Mouse (Mus musculus) embryonic facial prominence, embryonic 15.5 days (tissue): ENCODE results near the gene Srl. TPM values are rescaled to one million over a fixed set of nuclear protein-coding genes. Genes with fewer than 3 reads are reported as not detected.
A peak's percentile ranks its signal among the peaks of the same experiment; 100 is the strongest.

Experiments
- ATAC-seq: fragments of 200-750 bp; cut with Nextera tagmentation; 2 replicates; pipeline ENCODE4 v1.8.0; 2017; ENCODE audit warnings: low read depth, moderate TSS enrichment; ENCODE audit not compliant: insufficient number of reproducible peaks, low FRiP score, low TSS enrichment
- H3K27ac ChIP-seq: fragments of 300-500 bp; sonication (generic); replicated peaks from 2 replicates; pipeline ENCODE4 v1.5.1; 2015; ENCODE audit warnings: mild to moderate bottlenecking, inconsistent platforms
- H3K27me3 ChIP-seq: fragments of 300-500 bp; sonication (generic); 2 replicates; pipeline ENCODE4 v1.6.1; 2015; ENCODE audit warnings: inconsistent platforms
- H3K36me3 ChIP-seq: fragments of 300-500 bp; sonication (generic); 2 replicates; pipeline ENCODE4 v1.6.1; 2015; ENCODE audit warnings: mild to moderate bottlenecking, inconsistent platforms
- H3K4me1 ChIP-seq: fragments of 300-500 bp; sonication (generic); 2 replicates; pipeline ENCODE4 v1.6.1; 2015; ENCODE audit warnings: inconsistent platforms
- H3K4me2 ChIP-seq: fragments of 300-500 bp; sonication (generic); replicated peaks from 2 replicates; pipeline ENCODE4 v1.6.1; 2015; ENCODE audit warnings: mild to moderate bottlenecking, inconsistent platforms
- H3K4me3 ChIP-seq: fragments of 300-500 bp; sonication (generic); replicated peaks from 2 replicates; pipeline ENCODE4 v1.5.1; 2015; ENCODE audit warnings: mild to moderate bottlenecking, inconsistent platforms
- H3K9ac ChIP-seq: fragments of 300-500 bp; sonication (generic); 2 replicates; pipeline ENCODE4 v1.6.1; 2015; ENCODE audit warnings: inconsistent platforms
- H3K9me3 ChIP-seq: fragments of 300-500 bp; sonication (generic); replicated peaks from 2 replicates; pipeline ENCODE4 v1.6.1; 2016; ENCODE audit warnings: inconsistent platforms
- WGBS: fragments of 180-500 bp; shearing (Covaris S2); methylation state at CpG from one replicate; pipeline ENCODE4 v1.1.7; 2015; 5-methylcytosine and 5-hydroxymethylcytosine counted together
- polyA plus RNA-seq: library from polyadenylated mRNA; unstranded; fragments of >200 nt; fragmentation: Nextera tagmentation; extraction: Ambion mirVana; gene quantifications from 2 replicates; pipeline ENCODE4 v1.2.1, GENCODE M21; 2015

The Srl gene
- polyA plus RNA-seq, 1 experiment from 2014 or later: 42.1 TPM

DNA sequence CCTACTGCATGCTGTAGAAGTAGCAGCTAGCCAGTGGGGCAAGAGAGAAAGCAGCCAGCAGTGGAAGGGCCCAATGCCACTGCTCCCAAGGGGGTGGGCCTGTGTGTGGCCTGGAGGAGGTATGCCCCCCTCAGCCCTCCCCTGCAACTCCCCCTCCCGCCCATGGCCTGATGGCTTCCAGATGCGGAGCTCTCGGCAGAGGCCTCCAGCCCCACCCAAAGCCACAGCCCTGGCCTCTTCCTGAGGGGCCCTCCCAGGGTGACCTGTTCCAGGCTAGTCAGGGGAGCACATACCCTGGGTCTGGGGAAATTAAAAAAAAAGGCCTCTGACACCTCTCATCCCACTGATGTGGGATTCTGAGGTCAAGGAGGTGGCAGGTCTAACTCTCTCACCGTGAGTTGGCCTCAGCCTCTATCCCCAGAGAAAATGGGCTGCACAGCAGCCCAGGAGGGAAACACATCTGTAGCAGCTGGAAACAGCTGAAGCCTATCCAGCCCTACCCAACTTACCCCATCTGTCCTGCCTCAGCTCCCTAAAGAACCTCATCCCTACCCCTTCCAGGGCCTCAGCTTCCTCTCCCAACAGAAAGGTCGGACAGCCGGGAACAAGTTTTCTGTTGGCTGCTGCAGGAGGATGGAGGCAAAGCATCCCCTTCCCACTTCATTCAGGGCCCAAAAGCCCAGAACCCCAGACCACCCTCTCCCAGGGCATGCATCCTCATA lies 11.4 kb upstream of the Srl start:
- Histone ChIP-seq H3K4me3 (0 out of 2 replicates have a peak overlapping the region, but pooled peaks have one; percentile 1), H3K9me3 (no peaks in the 10 kb centered on the region), H3K4me2 (peak overlapping the region; percentile 27), H3K4me1 (peaks cover 59% of the 10 kb centered on the region), H3K36me3 (peaks cover 24% of the 10 kb centered on the region), H3K27me3 (no peaks in the 10 kb centered on the region), H3K27ac (peak overlapping the region; percentile 95), H3K9ac (no peak overlapping the region)
- peak; percentile 85 for ATAC-seq
- WGBS: 17% methylated on average over 6 of the region's 6 CpGs

DNA sequence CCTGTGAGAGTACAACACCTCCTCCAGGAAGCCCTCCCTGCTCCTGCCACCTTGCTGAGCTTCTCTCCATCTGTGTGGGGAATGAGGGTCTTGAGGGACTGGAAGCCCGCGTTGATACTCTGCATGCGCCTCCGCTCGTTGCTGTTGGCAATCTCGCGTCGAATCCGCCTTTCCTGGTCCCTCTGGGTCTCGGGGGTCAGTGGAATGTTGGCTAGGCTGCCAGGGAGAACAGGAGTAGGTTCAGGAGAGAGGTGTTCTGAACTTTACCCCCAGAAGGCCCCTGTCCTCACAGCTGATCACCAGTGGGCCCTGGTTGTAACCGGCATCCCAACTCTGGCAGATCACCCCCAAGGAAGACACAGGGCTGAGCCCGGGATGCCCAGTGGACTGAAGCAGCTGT lies 10.3 kb upstream of the Srl start:
- peak overlapping the region; percentile 95 for H3K27ac ChIP-seq
- peaks cover 27% of the 10 kb centered on the region for H3K36me3 ChIP-seq
- no peaks in the 10 kb centered on the region for H3K27me3 ChIP-seq
- no peak overlapping the region for H3K4me2 ChIP-seq
- no peak overlapping the region for H3K9ac ChIP-seq
- WGBS: 80% methylated on average over 12 of the region's 12 CpGs
- ATAC-seq: no peak
- peaks cover 48% of the 10 kb centered on the region for H3K4me1 ChIP-seq
- no peak overlapping the region for H3K4me3 ChIP-seq
- no peaks in the 10 kb centered on the region for H3K9me3 ChIP-seq

DNA sequence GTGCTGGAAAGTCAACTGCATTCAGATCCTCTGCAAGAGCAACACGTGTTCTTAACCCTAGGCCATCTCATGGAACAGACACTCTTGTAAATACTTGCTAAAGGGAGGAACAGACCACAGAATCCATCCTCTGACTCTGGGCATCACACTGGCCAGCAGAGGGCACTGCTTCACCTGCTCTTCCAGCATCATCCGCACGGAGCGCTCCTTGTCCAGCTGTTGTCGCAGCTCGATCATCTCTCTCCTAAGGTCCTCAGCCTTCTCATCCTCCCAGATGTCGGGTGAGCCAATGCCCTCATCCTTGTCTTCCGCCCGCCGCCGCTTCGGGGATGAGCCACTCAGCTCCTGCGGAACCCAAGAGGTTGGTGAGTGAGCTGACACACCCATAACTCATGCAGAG lies 9.4 kb upstream of the Srl start:
- WGBS: 27% methylated on average over 13 of the region's 13 CpGs
- peak; percentile 48; the same call in 1 of the 2 replicates for ATAC-seq
- Histone ChIP-seq H3K4me3 (no peak overlapping the region), H3K4me1 (peaks cover 43% of the 10 kb centered on the region), H3K4me2 (no peak overlapping the region), H3K27me3 (no peaks in the 10 kb centered on the region), H3K27ac (peak overlapping the region; percentile 95), H3K36me3 (peaks cover 34% of the 10 kb centered on the region), H3K9ac (no peak overlapping the region), H3K9me3 (no peaks in the 10 kb centered on the region)

DNA sequence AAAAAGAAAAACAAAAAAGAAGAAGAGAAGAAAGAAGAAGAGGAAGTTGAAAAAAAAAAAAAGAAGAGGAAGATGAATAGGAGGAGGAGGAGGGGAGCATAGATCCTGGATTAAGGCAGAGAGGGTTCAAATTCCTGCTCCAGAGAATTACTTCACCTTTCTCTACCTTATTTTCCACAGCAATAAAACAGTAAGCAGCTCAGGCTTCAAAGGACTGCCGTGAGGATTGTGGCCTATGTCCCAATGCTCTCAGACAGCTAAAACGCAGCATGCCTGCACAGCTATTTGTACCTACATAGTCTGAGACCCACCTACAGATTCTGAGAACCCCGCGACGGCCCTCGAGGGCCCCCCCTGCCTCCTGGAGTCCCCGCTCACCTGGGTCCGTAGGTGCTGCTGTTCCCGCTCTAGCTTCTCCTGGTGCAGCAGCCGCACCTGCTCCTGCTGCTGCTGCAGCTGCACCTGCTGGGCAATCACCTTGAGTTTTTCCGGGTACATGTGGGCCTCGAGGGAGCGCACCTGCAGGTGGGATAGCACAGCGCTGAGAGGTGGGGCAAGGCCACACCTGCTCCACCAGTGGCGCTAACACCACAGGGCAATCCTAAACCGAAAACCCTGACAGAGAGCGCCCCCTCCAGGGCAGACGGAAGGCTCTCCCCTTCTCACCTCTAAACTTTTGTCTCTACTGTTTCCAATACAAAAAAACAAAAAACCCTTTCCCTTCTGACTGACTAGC lies 7.5 kb upstream of the Srl start:
- WGBS: 88% methylated on average over 18 of the region's 18 CpGs
- Histone ChIP-seq H3K27me3 (no peaks in the 10 kb centered on the region), H3K27ac (no peak overlapping the region), H3K4me3 (no peak overlapping the region), H3K36me3 (peaks cover 48% of the 10 kb centered on the region), H3K9me3 (no peaks in the 10 kb centered on the region), H3K4me2 (no peak overlapping the region), H3K4me1 (peaks cover 32% of the 10 kb centered on the region), H3K9ac (no peak overlapping the region)
- ATAC-seq: no peak

DNA sequence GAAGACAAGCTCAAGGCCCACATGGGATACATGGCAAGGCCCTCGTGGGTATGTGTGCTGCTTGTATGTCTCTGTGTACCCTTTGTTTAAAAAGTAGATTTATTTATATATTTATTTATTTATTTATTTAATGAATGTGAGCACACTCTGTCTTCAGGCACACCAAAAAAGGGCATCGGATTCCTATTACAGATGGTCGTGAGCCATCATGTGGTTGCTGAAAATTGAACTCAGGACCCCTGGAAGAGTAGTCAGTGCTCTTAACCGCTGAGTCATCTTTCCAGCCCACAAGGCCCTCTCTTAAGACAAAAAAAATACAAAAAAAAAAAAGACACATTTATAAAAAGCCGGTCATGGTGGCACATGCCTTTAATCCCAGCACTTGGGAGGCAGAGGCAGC lies 6.0 kb upstream of the Srl start:
- H3K4me1 ChIP-seq: peaks cover 22% of the 10 kb centered on the region
- no peak overlapping the region for H3K4me2 ChIP-seq
- H3K9me3 ChIP-seq: no peaks in the 10 kb centered on the region
- H3K27me3 ChIP-seq: no peaks in the 10 kb centered on the region
- ATAC-seq: no peak
- WGBS: 81% methylated on average over 5 of the region's 5 CpGs
- H3K9ac ChIP-seq: no peak overlapping the region
- H3K27ac ChIP-seq: no peak overlapping the region
- no peak overlapping the region for H3K4me3 ChIP-seq
- peaks cover 48% of the 10 kb centered on the region for H3K36me3 ChIP-seq

DNA sequence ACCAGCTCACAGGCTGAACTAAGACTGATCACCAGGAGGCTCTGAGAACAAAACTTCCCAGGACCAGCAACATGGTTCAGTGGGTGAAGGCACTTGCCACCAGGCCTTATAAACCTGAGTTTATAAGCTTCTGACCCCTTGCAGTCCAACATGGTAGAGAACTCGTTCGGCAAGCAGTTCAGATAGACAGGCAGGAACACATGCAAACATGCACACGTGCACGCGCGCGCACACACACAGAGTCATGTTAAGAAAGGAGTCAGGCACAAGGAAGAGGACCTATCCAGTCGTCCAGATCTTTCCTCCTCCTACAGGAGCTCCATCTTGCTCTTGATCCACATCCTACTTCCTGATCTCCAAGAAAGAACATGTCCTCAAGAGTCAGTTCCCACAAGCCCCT lies 5.2 kb upstream of the Srl start:
- H3K4me3 ChIP-seq: no peak overlapping the region
- ATAC-seq: no peak
- no peaks in the 10 kb centered on the region for H3K9me3 ChIP-seq
- H3K4me1 ChIP-seq: peaks cover 20% of the 10 kb centered on the region
- peaks cover 48% of the 10 kb centered on the region for H3K36me3 ChIP-seq
- no peak overlapping the region for H3K4me2 ChIP-seq
- H3K27me3 ChIP-seq: no peaks in the 10 kb centered on the region
- no peak overlapping the region for H3K9ac ChIP-seq
- 94% methylated on average over 8 of the region's 8 CpGs for WGBS
- no peak overlapping the region for H3K27ac ChIP-seq

DNA sequence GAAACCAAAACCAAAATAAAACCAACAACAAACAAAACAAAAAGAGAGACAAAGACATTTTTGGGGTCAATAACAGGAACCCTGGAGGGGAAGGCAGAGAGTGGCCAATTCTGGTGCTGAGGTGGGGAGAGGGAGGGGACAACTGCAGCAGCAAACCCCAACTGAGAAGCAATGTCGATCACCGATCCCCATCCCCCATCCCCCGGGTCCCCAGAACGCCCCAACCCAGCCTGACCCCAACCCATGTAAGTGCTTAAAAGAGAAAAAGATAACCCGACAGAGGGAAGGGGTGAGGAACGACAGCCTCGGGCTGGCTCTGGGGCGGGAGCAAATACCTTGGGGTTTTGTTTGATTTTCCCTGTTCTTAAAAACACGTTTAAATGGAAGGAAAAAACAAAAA lies 3.2 kb upstream of the Srl start:
- no peak overlapping the region for H3K27ac ChIP-seq
- no peaks in the 10 kb centered on the region for H3K27me3 ChIP-seq
- no peak overlapping the region for H3K9ac ChIP-seq
- H3K36me3 ChIP-seq: peaks cover 44% of the 10 kb centered on the region
- ATAC-seq: no peak
- 82% methylated on average over 9 of the region's 9 CpGs for WGBS
- H3K4me2 ChIP-seq: no peak overlapping the region
- H3K9me3 ChIP-seq: no peaks in the 10 kb centered on the region
- H3K4me1 ChIP-seq: peaks cover 10% of the 10 kb centered on the region
- H3K4me3 ChIP-seq: no peak overlapping the region

DNA sequence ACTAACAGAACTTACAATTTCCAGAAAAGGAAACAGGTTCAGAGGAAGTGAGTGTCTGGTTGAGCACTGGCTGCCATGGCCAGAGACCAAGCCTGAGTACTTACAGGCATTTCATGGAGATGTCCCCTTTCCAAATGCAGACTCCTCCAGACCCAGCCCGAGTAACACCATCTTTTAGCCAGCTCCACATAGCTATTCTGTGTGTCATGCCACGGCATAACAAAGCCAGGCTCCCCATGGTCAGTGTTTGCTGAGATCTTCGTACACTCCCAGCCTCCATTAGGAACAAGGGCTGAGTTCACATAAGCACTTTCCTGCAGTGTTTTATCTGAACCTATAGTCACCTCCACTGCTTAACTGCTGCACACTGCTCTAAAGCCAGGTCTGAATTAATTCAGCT lies 1.6 kb upstream of the Srl start:
- no peaks in the 10 kb centered on the region for H3K27me3 ChIP-seq
- no peak overlapping the region for H3K4me3 ChIP-seq
- no peak for ATAC-seq
- H3K27ac ChIP-seq: no peak overlapping the region
- H3K4me1 ChIP-seq: peaks cover 17% of the 10 kb centered on the region
- H3K36me3 ChIP-seq: peaks cover 28% of the 10 kb centered on the region
- WGBS: 80% methylated on average over 3 of the region's 3 CpGs
- no peak overlapping the region for H3K9ac ChIP-seq
- no peaks in the 10 kb centered on the region for H3K9me3 ChIP-seq
- H3K4me2 ChIP-seq: no peak overlapping the region

DNA sequence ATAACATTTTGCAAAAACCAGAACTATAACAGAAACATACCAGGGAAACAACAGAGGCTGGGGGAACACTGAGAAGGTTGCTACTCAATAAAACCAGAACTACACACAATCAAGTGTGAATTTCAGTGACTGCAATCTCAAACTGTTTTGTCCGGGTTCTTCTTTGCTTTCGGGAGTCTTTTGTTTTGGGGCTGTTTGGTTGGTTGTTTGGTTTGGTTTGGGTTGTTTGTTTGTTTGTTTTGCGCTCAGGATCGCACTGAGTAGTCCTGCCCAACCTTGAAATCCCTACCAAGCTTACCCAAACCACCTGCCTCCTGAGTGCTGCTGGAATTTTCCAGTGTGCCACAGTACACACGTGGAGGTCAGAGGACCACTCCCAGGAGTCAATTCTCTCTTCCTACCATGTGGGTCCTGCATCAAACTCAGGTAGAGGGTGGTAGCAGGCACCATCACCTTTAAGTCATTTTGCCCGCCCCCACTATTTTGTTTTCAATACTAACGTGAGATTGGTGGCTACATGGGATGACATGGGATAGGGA lies 689 bp upstream of the Srl start:
- no peak for ATAC-seq
- H3K36me3 ChIP-seq: peaks cover 27% of the 10 kb centered on the region
- H3K4me3 ChIP-seq: peak overlapping the region; percentile 55
- 41% methylated on average over 7 of the region's 7 CpGs for WGBS
- peak overlapping the region; percentile 48; the same call in 1 of the 2 replicates for H3K27ac ChIP-seq
- peak overlapping the region; percentile 49 for H3K4me2 ChIP-seq
- no peaks in the 10 kb centered on the region for H3K27me3 ChIP-seq
- H3K9ac ChIP-seq: peak overlapping the region; percentile 18; the same call in 1 of the 2 replicates
- H3K4me1 ChIP-seq: peaks cover 25% of the 10 kb centered on the region
- H3K9me3 ChIP-seq: no peaks in the 10 kb centered on the region

DNA sequence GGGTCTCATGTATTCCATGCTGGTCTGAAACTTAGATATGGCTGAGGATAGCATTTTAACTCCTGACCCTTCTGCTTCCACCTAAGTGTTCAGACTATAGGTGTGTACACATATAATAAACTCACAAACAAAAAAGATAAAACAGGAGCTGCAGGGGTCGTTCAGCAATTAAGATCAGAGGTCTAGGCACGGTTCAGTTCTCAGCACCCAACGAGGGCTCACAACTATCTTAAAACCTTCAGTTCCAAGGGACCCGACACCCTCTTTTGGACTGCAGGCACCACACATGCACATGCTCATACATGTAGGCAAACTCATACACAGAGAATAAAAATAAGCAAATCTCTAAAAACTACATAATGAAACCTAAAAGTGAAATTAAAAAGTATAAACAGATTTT lies 583 bp downstream of the Srl start:
- WGBS: 57% methylated on average over 4 of the region's 4 CpGs
- no peak for ATAC-seq
- peak overlapping the region; percentile 49 for H3K4me2 ChIP-seq

DNA sequence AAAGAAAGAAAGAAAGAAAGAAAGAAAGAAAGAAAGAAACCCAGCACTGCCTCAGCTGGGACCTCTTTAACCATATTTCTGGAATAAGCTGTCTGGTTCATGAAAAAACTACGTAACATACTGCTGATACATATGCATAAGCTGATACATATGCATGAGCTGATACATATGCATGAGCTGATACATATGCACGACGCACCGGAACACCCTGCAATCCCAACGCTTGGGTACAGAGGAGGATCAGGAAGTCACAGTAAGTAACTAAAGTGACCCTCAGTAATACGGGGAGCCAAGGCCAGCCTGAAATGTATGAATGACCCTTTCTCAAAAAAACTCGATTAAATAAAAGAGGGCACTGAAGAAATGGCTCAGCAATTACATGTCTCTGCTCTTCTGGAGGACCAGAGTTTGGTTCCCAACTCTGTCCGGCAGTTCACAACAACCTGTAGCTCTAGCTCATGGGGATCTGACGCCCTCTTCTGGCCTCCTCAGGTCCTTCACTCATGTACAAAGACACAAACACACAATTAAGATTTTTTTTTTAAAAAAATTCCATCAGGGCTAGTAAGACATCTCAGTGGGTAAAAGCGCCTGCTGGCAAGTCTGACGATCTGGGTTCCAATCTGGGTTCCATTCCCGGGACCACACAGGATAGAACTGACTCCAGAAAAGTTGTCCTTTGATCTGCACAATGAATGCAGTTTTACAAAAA lies 1.4 kb downstream of the Srl start:
- Histone ChIP-seq H3K4me1 (peaks cover 26% of the 10 kb centered on the region), H3K9ac (no peak overlapping the region), H3K9me3 (no peaks in the 10 kb centered on the region), H3K4me2 (no peak overlapping the region), H3K27me3 (no peaks in the 10 kb centered on the region), H3K4me3 (no peak overlapping the region), H3K27ac (no peak overlapping the region), H3K36me3 (peaks cover 9% of the 10 kb centered on the region)
- ATAC-seq: no peak
- 69% methylated on average over 12 of the region's 12 CpGs for WGBS

More for the DNA sequence above, 583 bp downstream of the Srl start:
- peaks cover 17% of the 10 kb centered on the region for H3K36me3 ChIP-seq
- H3K27ac ChIP-seq: peak overlapping the region; percentile 80
- H3K4me1 ChIP-seq: peaks cover 26% of the 10 kb centered on the region
- no peak overlapping the region; the same call in 1 of the 2 replicates for H3K9ac ChIP-seq
- no peaks in the 10 kb centered on the region for H3K9me3 ChIP-seq
- H3K4me3 ChIP-seq: peak overlapping the region; percentile 55
- no peaks in the 10 kb centered on the region for H3K27me3 ChIP-seq
